Mouse (Mus musculus): ENCODE measurements around the gene Slc6a8. TPM values are rescaled to one million over a fixed set of nuclear protein-coding genes. Genes with fewer than 3 reads are reported as not detected.

The Slc6a8 gene
- total RNA-seq, 2 experiments from 2014 or later: 156 to 169 TPM

DNA sequence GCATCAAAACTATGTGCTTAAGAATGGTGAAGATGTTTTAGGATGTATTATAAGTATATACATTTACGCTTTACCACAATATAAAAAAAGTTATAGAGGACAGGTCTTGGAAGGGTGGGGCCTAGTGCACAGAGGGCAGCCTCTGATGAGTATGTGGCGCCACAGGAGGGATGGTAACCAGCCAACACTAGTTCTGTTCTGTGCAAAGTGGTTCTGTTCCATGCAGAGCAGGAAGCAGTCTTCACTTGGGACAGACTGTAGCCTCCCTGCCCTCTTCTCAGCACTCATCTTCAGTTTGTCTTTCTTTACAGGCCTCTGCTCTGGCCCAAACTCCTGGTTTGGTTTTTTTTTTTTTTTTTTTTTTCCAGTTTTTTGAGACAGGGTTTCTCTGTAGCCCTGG, 11.2 kb downstream of the Slc6a8 start:
- DNase-seq: no peak

DNA sequence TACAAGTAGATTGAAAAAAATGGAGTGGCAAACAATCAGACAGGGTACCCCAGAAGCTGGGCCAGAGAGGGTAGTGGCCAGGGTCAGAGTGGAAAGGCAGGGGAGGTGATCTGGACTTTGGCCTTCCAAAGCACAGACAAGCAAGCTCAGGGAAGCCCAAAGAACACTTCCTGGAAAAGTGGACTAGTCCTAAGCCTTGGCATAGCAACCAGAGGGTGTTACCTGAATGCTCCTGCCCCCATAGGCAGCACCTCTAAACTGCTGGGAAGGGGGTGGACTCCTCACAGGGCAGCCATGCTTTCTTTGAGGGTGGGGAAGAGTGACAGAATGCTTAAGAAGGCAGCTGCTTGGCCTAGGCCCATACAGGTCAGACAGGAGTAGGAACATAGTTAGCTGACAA, 12.0 kb downstream of the Slc6a8 start:
- DNase-seq: no peak

DNA sequence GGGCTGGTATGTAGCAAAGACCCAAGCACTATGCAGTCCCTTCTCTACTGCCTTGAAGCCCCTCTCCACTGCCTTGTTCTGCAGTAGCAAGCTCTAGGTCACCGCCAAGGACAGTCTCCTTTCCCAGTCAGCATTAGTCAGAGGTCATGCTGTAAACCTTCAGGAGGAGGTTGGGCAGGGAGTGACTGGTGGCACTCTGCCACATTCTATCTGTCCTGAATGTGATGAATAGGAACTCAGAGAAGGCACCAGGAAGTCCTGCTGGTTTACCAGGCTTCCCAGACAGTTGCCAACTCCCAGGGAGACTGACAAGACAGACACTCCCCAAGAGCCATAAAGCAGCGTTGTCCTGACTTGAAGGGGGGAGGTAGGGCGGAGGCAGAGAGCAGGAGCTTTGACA, 12.7 kb downstream of the Slc6a8 start:
- DNase-seq: peak; percentile 52 to 71

DNA sequence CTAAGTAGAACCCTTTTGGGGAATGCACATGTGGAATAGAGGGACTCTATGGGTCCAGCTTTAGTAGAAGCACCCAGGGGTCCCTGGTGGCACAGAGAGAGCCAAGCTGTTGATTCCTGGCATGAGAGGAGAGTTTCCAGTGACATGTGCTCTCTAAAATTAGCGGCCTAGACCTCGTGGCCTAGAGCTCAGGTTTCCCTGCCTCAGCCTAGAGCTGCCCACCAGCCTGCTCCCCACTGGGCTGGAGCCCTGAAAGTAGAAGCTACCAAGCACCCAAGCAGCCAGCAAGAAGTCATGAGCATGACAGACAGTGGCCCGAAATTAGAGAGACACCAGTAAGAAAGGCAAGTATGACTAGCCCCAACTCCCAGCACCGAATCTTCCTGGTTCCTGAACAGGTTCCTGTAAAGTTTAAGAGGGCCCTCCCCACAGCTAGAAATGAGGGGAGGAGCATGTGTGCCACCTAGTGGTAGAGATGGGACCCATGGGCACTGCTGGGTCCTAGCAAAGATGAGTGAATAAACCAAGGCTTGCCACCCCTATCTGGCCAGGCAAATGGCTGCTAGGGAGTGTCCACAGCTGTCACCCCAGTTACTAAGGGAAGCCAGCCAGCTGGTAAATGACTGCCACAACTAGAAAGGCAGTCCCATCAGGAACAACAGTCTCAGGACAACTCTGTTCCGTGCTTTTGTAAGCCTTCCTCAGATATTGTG, 18.1 kb downstream of the Slc6a8 start:
- peak; percentile 59 to 67 for DNase-seq

DNA sequence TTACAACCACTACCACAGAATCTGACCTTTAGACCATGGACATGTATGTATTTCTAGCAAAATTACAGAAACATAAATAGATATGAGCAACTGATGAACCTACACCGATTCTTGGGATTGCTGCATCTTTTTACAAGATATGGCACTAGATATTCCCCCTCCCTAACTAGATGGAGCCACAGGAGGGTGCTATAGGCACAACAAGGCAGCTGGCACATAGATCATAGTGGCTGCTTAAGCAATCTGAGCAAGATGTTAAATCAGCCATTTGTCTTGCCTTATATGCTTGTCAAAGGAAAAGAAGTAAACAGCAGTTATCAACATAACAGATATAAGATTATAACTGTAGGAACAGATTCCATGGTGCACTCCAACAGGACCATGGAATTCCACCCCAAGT, 27.5 kb downstream of the Slc6a8 start:
- DNase-seq: no peak

DNA sequence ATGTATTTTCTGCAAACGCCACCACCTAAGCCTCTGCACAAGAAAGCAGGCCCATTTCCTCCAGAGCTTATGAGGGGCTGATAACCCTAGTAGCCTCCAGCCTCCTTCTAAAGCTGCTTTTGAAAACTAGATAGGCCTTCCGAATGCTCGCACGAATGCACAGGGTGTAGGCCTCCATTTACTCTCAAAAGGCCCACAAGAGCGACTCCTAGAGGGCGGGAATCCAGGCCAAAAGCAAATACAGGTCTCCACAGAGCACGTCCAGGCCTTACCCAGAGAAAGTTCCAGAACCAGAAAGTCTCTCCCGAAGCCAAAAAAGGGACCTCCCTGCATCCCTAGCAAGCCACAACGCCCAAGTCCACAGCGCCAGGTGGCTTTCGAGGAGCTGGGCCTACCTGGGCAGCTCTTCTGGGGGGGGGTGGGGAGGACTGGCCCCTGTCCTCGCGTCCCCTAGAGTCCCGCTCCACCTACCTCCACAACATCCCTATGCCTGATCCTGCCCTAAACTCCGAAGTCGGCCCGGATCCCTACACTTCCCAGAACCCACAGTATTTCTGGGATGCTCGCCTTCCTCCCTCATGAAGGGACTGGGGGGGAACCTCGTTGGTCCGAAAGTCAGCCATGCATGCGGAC, 42.6 kb downstream of the Slc6a8 start:
- peak; percentile 27 to 55 for DNase-seq

DNA sequence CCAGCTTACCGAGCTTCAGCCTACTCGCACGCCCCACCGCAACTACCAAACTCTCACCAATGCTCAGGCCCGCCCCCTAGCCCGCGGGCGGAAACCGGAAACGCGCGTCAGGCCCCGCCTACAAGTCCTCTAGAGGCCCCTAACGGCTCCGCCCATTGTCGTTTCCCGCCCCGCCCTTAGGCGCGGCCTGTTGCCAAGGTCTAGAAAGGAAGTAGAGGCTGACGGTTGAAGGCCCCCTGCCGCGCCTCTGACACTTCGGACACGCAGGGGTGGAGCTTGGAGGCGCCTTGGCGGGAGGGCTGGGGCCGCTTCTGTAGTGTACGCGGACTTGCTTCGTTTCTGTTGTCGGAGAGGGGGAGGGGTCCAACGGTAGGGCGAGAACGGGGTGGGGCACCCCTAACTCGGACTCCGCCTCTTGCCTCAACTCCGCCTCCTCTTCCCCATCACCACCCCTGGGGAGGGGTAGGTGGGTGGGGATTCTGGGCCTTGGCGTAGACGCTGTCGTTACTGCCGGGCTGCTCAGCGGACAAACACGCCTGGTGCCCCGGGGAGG, 43.2 kb downstream of the Slc6a8 start, which contains the start of the genes Bcap31 and Abcd1:
Gene Bcap31, minus strand, starts transcription at position 67 of the 553 bp plus-strand sequence.
Gene Abcd1, plus strand, starts transcription at position 489 of the 553 bp plus-strand sequence.
- peak; percentile 96 for DNase-seq

DNA sequence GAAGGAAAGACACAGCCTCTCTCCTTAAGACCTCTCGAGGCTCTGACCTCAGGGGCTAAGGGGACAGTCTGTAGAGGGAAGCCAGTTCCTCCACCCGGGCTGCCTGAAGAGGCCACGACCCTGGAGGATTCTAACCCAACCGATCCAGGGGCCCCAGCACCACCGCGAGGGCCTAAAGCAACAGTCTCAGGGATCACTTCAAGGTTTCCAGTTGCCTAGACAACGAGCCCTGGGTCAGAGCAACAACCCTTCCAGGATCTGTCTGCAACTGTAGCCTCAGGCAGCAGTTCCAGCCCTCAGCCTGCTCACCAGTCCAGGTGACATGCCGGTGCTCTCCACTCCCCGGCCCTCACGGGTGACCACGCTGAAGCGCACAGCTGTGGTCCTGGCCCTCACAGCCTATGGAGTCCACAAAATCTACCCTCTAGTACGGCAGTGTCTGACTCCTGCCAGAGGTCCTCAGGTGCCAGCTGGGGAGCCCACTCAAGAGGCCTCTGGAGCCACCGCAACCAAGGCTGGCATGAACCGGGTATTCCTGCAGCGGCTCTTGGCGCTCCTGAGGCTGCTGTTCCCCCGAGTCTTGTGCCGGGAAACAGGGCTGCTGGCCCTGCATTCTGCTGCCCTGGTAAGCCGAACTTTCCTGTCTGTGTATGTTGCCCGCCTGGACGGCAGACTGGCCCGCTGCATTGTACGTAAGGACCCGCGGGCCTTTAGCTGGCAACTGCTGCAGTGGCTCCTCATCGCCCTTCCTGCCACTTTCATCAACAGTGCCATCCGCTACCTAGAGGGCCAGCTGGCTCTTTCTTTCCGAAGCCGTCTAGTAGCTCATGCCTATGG, 44.0 kb downstream of the Slc6a8 start:
- DNase-seq: peak in 1 of 2 experiments; percentile 9

DNA sequence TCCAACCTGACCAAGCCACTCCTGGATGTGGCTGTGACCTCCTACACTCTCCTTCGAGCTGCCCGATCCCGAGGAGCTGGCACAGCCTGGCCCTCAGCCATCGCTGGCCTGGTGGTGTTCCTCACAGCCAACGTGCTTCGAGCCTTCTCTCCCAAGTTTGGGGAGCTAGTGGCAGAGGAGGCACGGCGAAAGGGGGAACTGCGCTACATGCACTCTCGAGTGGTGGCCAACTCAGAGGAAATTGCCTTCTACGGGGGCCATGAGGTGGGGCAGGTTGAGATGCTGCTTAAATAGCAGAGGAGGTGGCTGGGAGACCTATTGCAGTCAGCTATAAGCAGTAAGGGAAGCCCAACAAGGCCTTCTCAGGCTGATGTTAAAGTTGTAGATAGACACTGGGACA, 44.7 kb downstream of the Slc6a8 start:
- DNase-seq: peak; percentile 12 to 35

DNA sequence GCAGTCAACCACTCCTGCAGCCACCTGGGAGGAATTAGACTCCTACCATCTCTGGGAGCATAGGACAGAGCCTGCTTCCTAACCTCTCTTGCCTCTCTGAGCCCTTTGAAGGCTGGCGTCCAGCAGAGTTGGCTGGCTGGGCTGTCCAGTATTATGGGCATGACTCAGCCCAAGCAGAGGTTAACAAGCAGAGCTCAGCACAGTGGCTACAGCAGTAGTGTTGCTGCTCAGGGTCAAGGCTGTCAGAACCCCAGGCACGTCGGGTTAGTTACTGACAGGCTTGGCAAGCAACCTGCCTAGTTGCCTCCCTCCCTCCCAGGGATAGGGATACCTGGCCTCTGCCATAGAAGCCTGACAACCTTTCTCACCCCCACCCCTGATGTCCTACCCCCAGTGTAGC, 45.3 kb downstream of the Slc6a8 start:
- peak; percentile 24 to 42 for DNase-seq

DNA sequence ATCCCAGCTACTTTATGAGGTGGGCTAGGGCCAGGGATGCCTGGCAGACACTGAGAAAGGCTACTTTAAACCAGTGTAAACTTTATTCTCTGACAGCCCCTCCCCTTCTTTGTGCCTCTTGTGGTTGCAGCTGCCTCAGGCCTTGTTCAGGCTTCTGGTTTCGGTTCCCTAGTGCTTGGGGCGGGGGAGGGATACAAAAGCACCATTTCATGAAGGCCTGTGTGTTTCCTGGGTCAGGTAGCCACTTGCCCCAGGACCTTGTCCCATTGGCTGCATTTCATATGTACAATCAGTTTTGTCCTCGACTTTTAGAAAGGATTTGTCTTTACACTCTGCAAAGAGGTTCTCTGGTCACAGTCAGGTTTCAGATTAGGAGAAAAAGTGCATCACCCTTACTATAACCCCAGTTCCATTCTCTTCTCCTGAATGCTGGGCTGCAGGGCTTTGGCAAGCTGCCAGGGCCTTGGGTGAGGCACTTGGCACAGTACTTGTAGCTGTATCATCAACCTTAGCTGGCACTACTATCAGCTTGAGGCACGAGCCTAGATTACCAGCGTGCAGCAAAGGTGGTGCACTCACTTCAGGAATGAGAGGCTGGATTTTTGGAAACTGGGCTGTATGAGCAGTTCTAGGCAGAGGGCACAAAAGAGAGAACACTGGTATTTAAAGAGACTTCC, 45.9 kb downstream of the Slc6a8 start:
- peak; percentile 49 to 65 for DNase-seq

DNA sequence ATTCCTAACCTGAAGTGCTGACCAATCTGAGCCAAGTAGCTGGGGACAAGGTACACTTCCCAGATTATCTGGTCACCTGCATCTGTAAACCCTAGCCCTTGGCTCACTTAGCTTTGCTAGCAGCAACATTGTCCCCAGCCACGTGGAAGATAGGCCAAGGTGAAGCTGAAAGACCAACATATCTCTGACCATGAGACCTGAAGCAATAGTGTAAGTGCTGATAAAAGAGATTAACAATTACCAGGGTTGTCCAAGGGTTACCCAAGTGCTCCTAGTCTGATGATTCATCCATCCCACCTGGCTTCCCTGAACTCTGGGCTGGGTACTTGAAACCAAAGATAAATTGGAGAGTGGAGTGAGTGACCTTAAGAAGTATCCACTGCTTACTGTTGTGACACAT, 58.0 kb downstream of the Slc6a8 start:
- DNase-seq: no peak

Other genes starting within 250 kb of the Slc6a8 start
- not detected for gene Trex2, start 237.8 kb upstream of the Slc6a8 start, total RNA-seq (2021)
- gene Haus7, start 214.1 kb upstream of the Slc6a8 start, total RNA-seq (2021): 1 to 10 TPM; 6.2 to 9.1 TPM
- 100 to 1,000 TPM; 174 to 186 TPM for gene Bgn, start 189.5 kb upstream of the Slc6a8 start, total RNA-seq (2021)
- gene Atp2b3, start 170.1 kb upstream of the Slc6a8 start, total RNA-seq (2021): under 1 TPM; 0.17 to 0.28 TPM
- not detected for gene Dusp9, start 33.7 kb upstream of the Slc6a8 start, total RNA-seq (2021)
- gene Pnck, start 13.0 kb upstream of the Slc6a8 start, total RNA-seq (2021): 10 to 100 TPM in 1 of 2 experiments, 1 to 10 TPM in 1; 6.1 to 10.6 TPM
- 10 to 100 TPM; 90.2 to 93.3 TPM for gene Bcap31, start 43.0 kb downstream of the Slc6a8 start, total RNA-seq (2021)
- gene Abcd1, start 43.4 kb downstream of the Slc6a8 start, total RNA-seq (2021): 10 to 100 TPM; 29.2 to 29.6 TPM
- 1 to 10 TPM; 1.7 to 2.0 TPM for gene Plxnb3, start 83.9 kb downstream of the Slc6a8 start, total RNA-seq (2021)
- gene Srpk3, start 101.3 kb downstream of the Slc6a8 start, total RNA-seq (2021): 10 to 100 TPM; 23.9 to 26.0 TPM
- 100 to 1,000 TPM; 642 to 677 TPM for gene Idh3g, start 113.7 kb downstream of the Slc6a8 start, total RNA-seq (2021)
- gene Ssr4, start 113.9 kb downstream of the Slc6a8 start, total RNA-seq (2021): 10 to 100 TPM; 79.3 to 80.7 TPM
- 1 to 10 TPM; 1.3 to 1.6 TPM for gene Pdzd4, start 151.8 kb downstream of the Slc6a8 start, total RNA-seq (2021)
- not detected for gene Avpr2, start 219.0 kb downstream of the Slc6a8 start, total RNA-seq (2021)
- 1 to 10 TPM; 3.7 to 4.1 TPM for gene L1cam, start 223.0 kb downstream of the Slc6a8 start, total RNA-seq (2021)
- 1 to 10 TPM in 1 of 2 experiments, under 1 TPM in 1; 0.72 to 3.8 TPM for gene Arhgap4, start 248.7 kb downstream of the Slc6a8 start, total RNA-seq (2021)
- 10 to 100 TPM; 56.6 to 58.6 TPM for gene Naa10, start 248.8 kb downstream of the Slc6a8 start, total RNA-seq (2021)

All from heart, adult 18-20 months (tissue).